Mouse (Mus musculus) testis, adult 2 months (tissue): ENCODE measurements around the gene Fank1. TPM values are rescaled to one million over a fixed set of nuclear protein-coding genes. Genes with fewer than 3 reads are reported as not detected.

Experiments
- H3K27ac ChIP-seq: fragments of 200-500 bp; 2 replicates; pipeline ENCODE4 v1.5.1; 2012; ENCODE audit warnings: low read depth, low read length; ENCODE audit not compliant: control insufficient read depth, insufficient read depth
- H3K27me3 ChIP-seq: fragments of 200-500 bp; 2 replicates; pipeline ENCODE4 v1.6.1; 2012; ENCODE audit warnings: mild to moderate bottlenecking, low read length, moderate library complexity; ENCODE audit not compliant: control insufficient read depth, insufficient read depth
- H3K36me3 ChIP-seq: fragments of 200-500 bp; 2 replicates; pipeline ENCODE4 v1.6.1; 2012; ENCODE audit warnings: mild to moderate bottlenecking, low read length; ENCODE audit not compliant: control insufficient read depth, insufficient read depth
- H3K4me1 ChIP-seq: fragments of 200-500 bp; 2 replicates; pipeline ENCODE4 v1.6.1; 2012; ENCODE audit warnings: low read length; ENCODE audit not compliant: control insufficient read depth, insufficient read depth
- H3K4me3 ChIP-seq: fragments of 200-500 bp; 2 replicates; pipeline ENCODE4 v1.5.1; 2012; ENCODE audit warnings: low read depth, mild to moderate bottlenecking, low read length, moderate library complexity, mixed read lengths; ENCODE audit not compliant: control insufficient read depth
- CTCF ChIP-seq: fragments of 200-500 bp; IDR thresholded peaks from 2 replicates; pipeline ENCODE4 v1.5.1; 2012; ENCODE audit warnings: low read depth, mild to moderate bottlenecking, inconsistent platforms, low read length, moderate library complexity; ENCODE audit not compliant: control insufficient read depth, insufficient read depth, insufficient replicate concordance
- POLR2A ChIP-seq: fragments of 200-500 bp; IDR thresholded peaks from 2 replicates; pipeline ENCODE4 v1.6.1; 2012; ENCODE audit warnings: low read depth, mild to moderate bottlenecking, inconsistent platforms, low read length, moderate library complexity; ENCODE audit not compliant: control insufficient read depth
- polyA plus RNA-seq: library from polyadenylated mRNA; depleted of rRNA; stranded (reverse); fragments of >200 nt; gene quantifications from 2 replicates; pipeline ENCODE4 v1.2.3, GENCODE M21; 2012

Fank1 gene
- polyA plus RNA-seq, 1 experiment, result 217 TPM

- peaks cover 2% of the 10 kb centered on the region; the same call in 1 of the 2 replicates for H3K4me1 ChIP-seq
- H3K4me3 ChIP-seq, result no peak overlapping the region
- TF ChIP-seq POLR2A (no peak), CTCF (no peak)
- H3K27ac ChIP-seq, result no peak overlapping the region; the same call in 1 of the 2 replicates
- no peaks in the 10 kb centered on the region for H3K27me3 ChIP-seq
- no peaks in the 10 kb centered on the region for H3K36me3 ChIP-seq
Measured at GRCm38 (mm10) chr7:133765849-133766243, 10.8 kb upstream of the Fank1 start.

- Histone ChIP-seq H3K36me3 (no peaks in the 10 kb centered on the region), H3K4me3 (no peak overlapping the region), H3K27ac (peak overlapping the region; percentile 43; the same call in 1 of the 2 replicates), H3K27me3 (no peaks in the 10 kb centered on the region), H3K4me1 (peaks cover 2% of the 10 kb centered on the region; the same call in 1 of the 2 replicates)
- TF ChIP-seq POLR2A (no peak), CTCF (no peak)
Measured at GRCm38 (mm10) chr7:133768027-133768426, 8.6 kb upstream of the Fank1 start.

DNA sequence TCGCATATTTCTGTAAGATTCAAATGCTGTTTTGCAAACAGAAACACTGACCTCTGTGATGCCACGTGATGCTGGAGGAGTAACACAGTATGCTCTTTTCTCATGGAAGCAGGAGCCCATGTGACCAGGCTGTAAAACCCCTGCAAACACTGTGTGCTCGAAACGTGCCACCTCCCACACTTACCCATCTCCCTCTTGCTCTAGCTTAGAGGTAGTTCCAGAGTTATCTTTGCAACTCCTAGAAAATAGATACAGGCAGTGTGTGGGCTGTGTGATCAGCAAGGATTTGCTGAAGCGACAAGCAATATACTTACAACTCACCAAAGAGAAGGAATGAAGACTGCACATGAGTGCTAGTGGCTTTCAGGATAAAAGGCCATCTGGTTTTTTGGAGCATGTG is 8.1 kb upstream of the Fank1 start:
- no peak for TF ChIP-seq POLR2A
- no peak for TF ChIP-seq CTCF

DNA sequence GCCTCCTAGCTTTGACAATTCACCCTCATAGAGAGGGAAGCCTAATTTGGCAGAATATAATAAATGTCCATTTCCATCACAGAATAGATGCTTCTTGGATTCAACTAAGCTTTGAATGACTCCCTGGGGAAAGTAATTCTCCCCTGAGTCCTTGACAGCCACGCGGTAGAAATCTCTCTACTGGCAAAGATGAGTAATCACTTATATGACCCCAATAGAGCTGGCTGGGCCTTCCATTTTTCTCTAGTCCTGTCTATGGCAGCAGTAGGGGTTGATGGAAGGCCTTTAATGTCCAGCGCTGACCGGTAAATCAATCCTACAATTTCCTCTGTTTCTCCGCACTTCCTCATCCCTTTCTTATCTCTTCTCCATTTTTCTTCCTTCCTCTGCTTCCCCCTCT is 1.5 kb upstream of the Fank1 start:
- H3K4me3 ChIP-seq, result no peak overlapping the region
- no peak for TF ChIP-seq CTCF
- TF ChIP-seq POLR2A, result no peak
- H3K4me1 ChIP-seq, result peaks cover 4% of the 10 kb centered on the region
- H3K36me3 ChIP-seq, result no peaks in the 10 kb centered on the region
- no peaks in the 10 kb centered on the region for H3K27me3 ChIP-seq
- H3K27ac ChIP-seq, result no peak overlapping the region; the same call in 1 of the 2 replicates

More for the DNA sequence above, 8.1 kb upstream of the Fank1 start:
- no peak overlapping the region for H3K4me3 ChIP-seq
- no peak overlapping the region for H3K27ac ChIP-seq
- H3K4me1 ChIP-seq, result peaks cover 2% of the 10 kb centered on the region; the same call in 1 of the 2 replicates
- no peaks in the 10 kb centered on the region for H3K36me3 ChIP-seq
- H3K27me3 ChIP-seq, result no peaks in the 10 kb centered on the region

GRCm38 (mm10) chr7:133775796-133776625 is 650 bp upstream of the Fank1 start:
- Histone ChIP-seq H3K27me3 (no peaks in the 10 kb centered on the region), H3K4me3 (peak overlapping the region; percentile 98), H3K36me3 (no peaks in the 10 kb centered on the region), H3K27ac (peak overlapping the region; percentile 77), H3K4me1 (peaks cover 4% of the 10 kb centered on the region)
- TF ChIP-seq POLR2A (no peak), CTCF (no peak)

GRCm38 (mm10) chr7:133781583-133781982 is 4.9 kb downstream of the Fank1 start:
- TF ChIP-seq CTCF, result no peak
- no peak for TF ChIP-seq POLR2A

GRCm38 (mm10) chr7:133781991-133782390 is 5.3 kb downstream of the Fank1 start:
- TF ChIP-seq CTCF (no peak), POLR2A (no peak)
- no peaks in the 10 kb centered on the region for H3K27me3 ChIP-seq
- H3K4me1 ChIP-seq, result peaks cover 8% of the 10 kb centered on the region
- no peak overlapping the region for H3K27ac ChIP-seq
- no peaks in the 10 kb centered on the region for H3K36me3 ChIP-seq
- no peak overlapping the region for H3K4me3 ChIP-seq

More at GRCm38 (mm10) chr7:133781583-133781982, 4.9 kb downstream of the Fank1 start:
- Histone ChIP-seq H3K36me3 (no peaks in the 10 kb centered on the region), H3K4me3 (no peak overlapping the region), H3K4me1 (peaks cover 8% of the 10 kb centered on the region), H3K27ac (peak overlapping the region; percentile 44; the same call in 1 of the 2 replicates), H3K27me3 (no peaks in the 10 kb centered on the region)
